Mouse (Mus musculus): Measurements from ENCODE around the gene Zdhhc20.

DNA sequence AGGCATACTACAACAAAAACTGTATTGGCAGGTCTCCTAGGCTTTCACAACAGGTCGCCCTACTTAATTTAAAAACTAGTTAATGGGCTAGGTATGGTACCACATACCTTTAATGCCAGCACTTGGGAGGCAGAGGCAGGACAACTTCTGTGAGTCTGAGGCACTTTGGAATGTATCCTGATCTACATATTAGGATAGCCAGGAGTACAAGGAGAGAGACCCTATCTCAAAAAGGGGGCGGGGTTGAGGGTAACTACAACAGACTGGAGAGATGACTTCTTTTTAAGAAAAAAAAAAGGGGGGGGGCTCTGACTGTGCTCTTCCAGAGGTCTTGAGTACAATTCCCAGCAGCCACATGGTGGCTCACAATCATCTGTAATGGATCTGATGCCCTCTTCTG, 41.4 kb downstream of the Zdhhc20 start:
- TF ChIP-seq CTCF (IDR thresholded peaks at IDR 0.05; ENCODE audit: low read depth, low read length) = no peak
- no peak for TF ChIP-seq GATA1 (IDR thresholded peaks at IDR 0.05; ENCODE audit: borderline replicate concordance, low read length)
- no peak for TF ChIP-seq POLR2AphosphoS5 (IDR thresholded peaks at IDR 0.05; ENCODE audit: insufficient replicate concordance, low read depth, low read length)
